Mouse (Mus musculus): ENCODE results near the gene Hmgn3.

- TF ChIP-seq CTCF (IDR thresholded peaks at IDR 0.05 in 2 of 3, conservative IDR thresholded peaks at IDR 0.05 in 1 of 3; ENCODE audit: control insufficient read depth in 1 of 3, insufficient read depth in 1 of 3, low read depth in 2 of 3, low read length in 3 of 3, poor library complexity in 1 of 3, severe bottlenecking in 1 of 3) (no peak), ELF1 (IDR thresholded peaks at IDR 0.05; ENCODE audit: low read depth, low read length) (no peak), CHD1 (IDR thresholded peaks at IDR 0.05; ENCODE audit: low read depth, low read length) (no peak), POLR2A (IDR thresholded peaks at IDR 0.05; ENCODE audit: control insufficient read depth in 1 of 2, insufficient read depth in 1 of 2, low read depth in 1 of 2, low read length in 2 of 2, poor library complexity in 1 of 2) (no peak), MYC (IDR thresholded peaks at IDR 0.05; ENCODE audit: low read depth, low read length) (no peak), MXI1 (IDR thresholded peaks at IDR 0.05; ENCODE audit: low read depth, low read length) (no peak), E2F4 (IDR thresholded peaks at IDR 0.05; ENCODE audit: borderline replicate concordance, low read depth, low read length) (no peak)
Measured at GRCm38 (mm10) chr9:83115676-83116075, 30.8 kb downstream of the Hmgn3 start.

All from MEL (cell line).